In genomic region chr9:94199864-94200263, GRCm38 (mm10) we compare ENCODE assay signal across 18 mouse cellular contexts.
"Had no signal": no experiment of that assay in that cellular context is flagged by ENCODE, and none has a peak within 500 bp of the region (broad histone marks: within the 10 kb centered on the region; RNA-seq: fewer than 3 reads in every experiment).

No protein-coding gene starts in this region.

- DNase-seq: gastrocnemius, adult 2 months; gastrocnemius, postnatal 10 days; gastrocnemius, postnatal 25 days; heart, adult 18-20 months; heart, postnatal 10 days; heart, postnatal 4 days; kidney, adult 18-20 months; kidney, adult 8-10 months; kidney, postnatal 10 days; kidney, postnatal 25 days; kidney, postnatal 4 days; liver; liver, embryonic 13.5 days; liver, postnatal 0 days had no signal

- ATAC-seq: hindbrain, embryonic 16.5 days; inflammation-experienced regulatory T-cells, adult 6 months; intestine, embryonic 15.5 days; intestine, postnatal 0 days; liver, postnatal 0 days had no signal
